Mouse (Mus musculus) kidney, adult 2 months (tissue): Measurements from ENCODE around the gene Wrap53.

Source experiments
- CTCF ChIP-seq: fragments of 200-500 bp; conservative IDR thresholded peaks from 2 replicates; pipeline ENCODE4 v1.5.1; 2011; ENCODE audit warnings: low read depth, mild to moderate bottlenecking, control low read depth, low read length, moderate library complexity, mixed read lengths; ENCODE audit not compliant: insufficient read depth, insufficient read length
- POLR2A ChIP-seq: fragments of 200-500 bp; IDR thresholded peaks from one replicate; pipeline ENCODE4 v1.6.1; 2011; ENCODE audit warnings: low read depth, low read length, control low read depth

- TF ChIP-seq CTCF = no peak
- TF ChIP-seq POLR2A = no peak
Observed at GRCm38 (mm10) chr11:69617805-69618204, 37.8 kb upstream of the Wrap53 start, which contains the start of gene Shbg.
